ENCODE assay signal across 8 mouse cellular contexts in the genomic region with DNA sequence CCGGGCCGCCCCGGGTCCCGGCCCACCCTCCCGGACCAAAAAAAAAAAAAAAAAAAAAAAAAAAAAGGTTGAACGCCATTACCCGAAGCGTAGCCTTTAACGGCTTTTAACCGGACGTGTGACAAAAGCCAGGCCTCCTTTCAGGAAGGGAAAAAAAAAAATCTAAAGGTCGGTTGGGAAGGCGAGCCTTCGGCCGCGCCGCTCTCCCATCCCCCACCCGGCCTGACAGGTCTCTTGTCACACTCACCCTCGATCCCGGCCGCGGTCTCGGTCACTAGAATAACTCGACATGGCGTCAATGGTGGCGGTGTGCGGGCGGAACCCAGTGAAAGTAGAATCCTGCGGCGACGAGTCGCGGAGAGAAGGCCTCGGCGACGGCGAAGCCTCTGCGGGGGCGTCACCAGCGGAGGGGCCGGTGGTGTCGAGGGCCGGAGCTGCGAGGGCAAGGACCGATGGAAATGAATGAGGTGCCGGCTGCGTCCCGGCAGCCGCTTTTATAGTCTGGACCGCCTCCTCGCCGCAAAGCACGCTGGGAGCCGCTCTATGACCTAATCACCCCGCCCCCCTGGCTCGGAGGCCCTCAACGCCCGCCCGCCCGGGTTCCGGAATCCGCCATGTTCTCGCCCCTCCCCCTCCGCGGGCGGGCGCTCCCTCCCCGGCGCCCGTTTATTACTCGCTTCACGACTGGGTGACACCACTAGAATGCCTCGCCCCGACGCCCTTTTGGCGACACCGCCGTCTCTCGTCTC. TPM values are rescaled to one million over a fixed set of nuclear protein-coding genes. Genes with fewer than 3 reads are reported as not detected.
A peak's percentile ranks its signal among the peaks of the same experiment; 100 is the strongest.
DNase-seq lines count a peak whose midpoint lies in the region; ATAC-seq and TF ChIP-seq lines count a peak whose summit lies in the region.

No protein-coding gene starts in this region.

- ATAC-seq in forebrain, embryonic 11.5 days (replicated peaks; ENCODE audit: low FRiP score) = peak; percentile 81
- ATAC-seq in heart, embryonic 16.5 days (replicated peaks; ENCODE audit: extremely low read depth, insufficient read depth, low FRiP score) = peak; percentile 77
- ATAC-seq in liver, embryonic 14.5 days (ENCODE audit: insufficient read depth) = peak; percentile 79
- peak; percentile 79 for ATAC-seq in neural tube, embryonic 12.5 days (ENCODE audit: low FRiP score, low read depth)

- H3K36me3 ChIP-seq in ES-Bruce4 (ENCODE audit: control insufficient read depth, insufficient read depth, low read length, poor library complexity, severe bottlenecking) = peaks cover 45% of the 10 kb centered on the region
- H3K36me3 ChIP-seq in forebrain, embryonic 11.5 days (ENCODE audit: control insufficient read depth, insufficient read depth, low read length) = peaks cover 20% of the 10 kb centered on the region
- peaks cover 30% of the 10 kb centered on the region for H3K36me3 ChIP-seq in heart, embryonic 16.5 days (ENCODE audit: control insufficient read depth, insufficient read depth)
- H3K36me3 ChIP-seq in liver, embryonic 14.5 days (replicated peaks; ENCODE audit: control insufficient read depth, insufficient read depth, low read depth) = peaks cover 47% of the 10 kb centered on the region
- peaks cover 41% of the 10 kb centered on the region for H3K36me3 ChIP-seq in neural tube, embryonic 12.5 days

- H3K9ac ChIP-seq in ES-Bruce4 (ENCODE audit: low read depth, poor library complexity, severe bottlenecking) = peak overlapping the region; percentile 99
- peak overlapping the region; percentile 100 for H3K9ac ChIP-seq in forebrain, embryonic 11.5 days (ENCODE audit: low read length)
- peak overlapping the region; percentile 99 for H3K9ac ChIP-seq in heart, embryonic 16.5 days (ENCODE audit: low read length)
- H3K9ac ChIP-seq in liver, embryonic 14.5 days (replicated peaks) = peak overlapping the region; percentile 100
- H3K9ac ChIP-seq in neural tube, embryonic 12.5 days = peak overlapping the region; percentile 99

- WGBS in forebrain, embryonic 11.5 days = under 1% methylated on average over 69 of the region's 79 CpGs
- under 1% methylated on average over 74 of the region's 79 CpGs for WGBS in heart, embryonic 16.5 days
- under 1% methylated on average over 78 of the region's 79 CpGs for WGBS in liver, embryonic 14.5 days (ENCODE audit: insufficient replicate concordance)
- WGBS in neural tube, embryonic 12.5 days = under 1% methylated on average over 79 of the region's 79 CpGs

- no peaks in the 10 kb centered on the region for H3K27me3 ChIP-seq in ES-Bruce4 (ENCODE audit: control insufficient read depth, insufficient read depth, low read length, poor library complexity, severe bottlenecking)
- H3K27me3 ChIP-seq in forebrain, embryonic 11.5 days (ENCODE audit: control insufficient read depth, insufficient read depth, low read length) = no peaks in the 10 kb centered on the region
- H3K27me3 ChIP-seq in heart, embryonic 16.5 days (ENCODE audit: control insufficient read depth, insufficient read depth, low read length) = no peaks in the 10 kb centered on the region
- no peaks in the 10 kb centered on the region for H3K27me3 ChIP-seq in liver, embryonic 14.5 days (ENCODE audit: control insufficient read depth, insufficient read depth, low read length)
- no peaks in the 10 kb centered on the region for H3K27me3 ChIP-seq in neural tube, embryonic 12.5 days (replicated peaks)

- H3K4me2 ChIP-seq in forebrain, embryonic 11.5 days (ENCODE audit: low read depth, low read length, severe bottlenecking) = peak overlapping the region; percentile 82
- H3K4me2 ChIP-seq in heart, embryonic 16.5 days (ENCODE audit: low read depth, low read length) = peak overlapping the region; percentile 53
- H3K4me2 ChIP-seq in liver, embryonic 14.5 days (ENCODE audit: low read depth) = peak overlapping the region; percentile 89
- H3K4me2 ChIP-seq in neural tube, embryonic 12.5 days (replicated peaks) = peak overlapping the region; percentile 75

- no peaks in the 10 kb centered on the region for H3K4me1 ChIP-seq in ES-Bruce4 (ENCODE audit: control insufficient read depth, insufficient read depth, low read length)
- H3K4me1 ChIP-seq in forebrain, embryonic 11.5 days (replicated peaks; ENCODE audit: control insufficient read depth, insufficient read depth, low read length) = no peaks in the 10 kb centered on the region
- peaks cover 23% of the 10 kb centered on the region for H3K4me1 ChIP-seq in heart, embryonic 16.5 days (ENCODE audit: control insufficient read depth, insufficient read depth, low read length)
- peaks cover 2% of the 10 kb centered on the region in 2 experiments; a peak in 2 of 4 replicates for H3K4me1 ChIP-seq in liver, embryonic 14.5 days (replicated peaks; ENCODE audit: control insufficient read depth in 2 of 2, insufficient read depth in 2 of 2, low read length in 1 of 2)
- H3K4me1 ChIP-seq in neural tube, embryonic 12.5 days = peaks cover 11% of the 10 kb centered on the region

- no peaks in the 10 kb centered on the region for H3K9me3 ChIP-seq in ES-Bruce4 (replicated peaks; ENCODE audit: control insufficient read depth, insufficient read depth, low read length, poor library complexity, severe bottlenecking)
- no peaks in the 10 kb centered on the region for H3K9me3 ChIP-seq in forebrain, embryonic 11.5 days (ENCODE audit: control insufficient read depth, low read length)
- H3K9me3 ChIP-seq in heart, embryonic 16.5 days (replicated peaks; ENCODE audit: control insufficient read depth, low read length) = no peaks in the 10 kb centered on the region
- no peaks in the 10 kb centered on the region for H3K9me3 ChIP-seq in liver, embryonic 14.5 days (ENCODE audit: control insufficient read depth, low read length)
- no peaks in the 10 kb centered on the region for H3K9me3 ChIP-seq in neural tube, embryonic 12.5 days

- H3K4me3 ChIP-seq in ES-Bruce4 (ENCODE audit: low read depth, low read length) = peak overlapping the region; percentile 100
- peak overlapping the region; percentile 97 for H3K4me3 ChIP-seq in forebrain, embryonic 11.5 days (ENCODE audit: low read depth, low read length)
- H3K4me3 ChIP-seq in heart, embryonic 16.5 days (ENCODE audit: low read length) = peak overlapping the region; percentile 93
- H3K4me3 ChIP-seq in liver, embryonic 14.5 days (ENCODE audit: insufficient read depth in 1 of 2, low read depth in 2 of 2, low read length in 2 of 2) = peak overlapping the region; percentile 87 to 96
- peak overlapping the region; percentile 91 for H3K4me3 ChIP-seq in neural tube, embryonic 12.5 days

- H3K27ac ChIP-seq in ES-Bruce4 (ENCODE audit: insufficient read depth, low read length) = peak overlapping the region; percentile 79
- peak overlapping the region; percentile 98 for H3K27ac ChIP-seq in forebrain, embryonic 11.5 days (ENCODE audit: low read depth, low read length)
- H3K27ac ChIP-seq in heart, embryonic 16.5 days (ENCODE audit: low read length) = peak overlapping the region; percentile 100
- H3K27ac ChIP-seq in liver, embryonic 14.5 days = peak overlapping the region; percentile 95
- H3K27ac ChIP-seq in neural tube, embryonic 12.5 days = peak overlapping the region; percentile 97

- no peak for TF ChIP-seq EP300 in ES-Bruce4 (IDR thresholded peaks at IDR 0.05; ENCODE audit: insufficient read depth, low read depth, low read length)
- peak; percentile 57; the same call in 1 of the 2 replicates for TF ChIP-seq EP300 in liver, embryonic 14.5 days (IDR thresholded peaks at IDR 0.05; ENCODE audit: low read depth)

- TF ChIP-seq POLR2A in ES-Bruce4 (IDR thresholded peaks at IDR 0.05; ENCODE audit: insufficient read depth, low read length) = peak; percentile 96

- peak; percentile 89 for DNase-seq in c-Kit-positive CD71-positive TER-119-negative erythroid progenitor cells, embryonic 14.5 days (ENCODE audit: low read depth)
- peak; percentile 100 for DNase-seq in forebrain, embryonic 11.5 days (ENCODE audit: low spot score)
- DNase-seq in kidney, postnatal 36 days = peak; percentile 98 to 100
- DNase-seq in liver, embryonic 14.5 days (ENCODE audit: low read depth in 3 of 3, low spot score in 3 of 3) = peak; percentile 92 to 94 (median 94)
- DNase-seq in telencephalon, adult 2 months (ENCODE audit: low read depth, low spot score) = peak; percentile 90

- TF ChIP-seq CTCF in ES-Bruce4 (IDR thresholded peaks at IDR 0.05; ENCODE audit: low read depth, low read length) = no peak
- no peak for TF ChIP-seq CTCF in liver, embryonic 14.5 days (IDR thresholded peaks at IDR 0.05; ENCODE audit: low read depth)

RNA-seq across cellular contexts. Expression of a gene that starts 0.8 kb away (rescaled TPM):
- polyA plus RNA-seq in ES-Bruce4 (2011; ENCODE audit: insufficient read depth, insufficient read length, low read depth, missing spikeins) = 910 and 946 TPM in 2 replicates
- polyA plus RNA-seq in forebrain, embryonic 11.5 days (2014; fragmentation: Nextera tagmentation; extraction: Ambion mirVana) = 508 and 538 TPM in 2 replicates
- polyA plus RNA-seq in heart, embryonic 16.5 days (2015; fragmentation: Nextera tagmentation; extraction: Ambion mirVana) = 213 and 237 TPM in 2 replicates
- polyA plus RNA-seq in liver, embryonic 14.5 days (2012; rRNA removed) = 87.2 and 138 TPM in 2 replicates
- 122 and 130 TPM in 2 replicates for polyA plus RNA-seq in liver, embryonic 14.5 days (2014; fragmentation: Nextera tagmentation; extraction: Ambion mirVana)
- polyA plus RNA-seq in neural tube, embryonic 12.5 days (2016; fragmentation: Nextera tagmentation; extraction: Ambion mirVana) = 437 and 465 TPM in 2 replicates

RNA-seq across cellular contexts. Expression of a gene that starts 0.9 kb away (rescaled TPM):
- 29.5 and 30.6 TPM in 2 replicates for polyA plus RNA-seq in ES-Bruce4 (2011; ENCODE audit: insufficient read depth, insufficient read length, low read depth, missing spikeins)
- 20.8 and 23.0 TPM in 2 replicates for polyA plus RNA-seq in forebrain, embryonic 11.5 days (2014; fragmentation: Nextera tagmentation; extraction: Ambion mirVana)
- 14.2 and 15.1 TPM in 2 replicates for polyA plus RNA-seq in heart, embryonic 16.5 days (2015; fragmentation: Nextera tagmentation; extraction: Ambion mirVana)
- polyA plus RNA-seq in liver, embryonic 14.5 days (2012; rRNA removed) = 4.0 and 9.9 TPM in 2 replicates
- polyA plus RNA-seq in liver, embryonic 14.5 days (2014; fragmentation: Nextera tagmentation; extraction: Ambion mirVana) = 6.1 and 6.6 TPM in 2 replicates
- 21.5 and 25.2 TPM in 2 replicates for polyA plus RNA-seq in neural tube, embryonic 12.5 days (2016; fragmentation: Nextera tagmentation; extraction: Ambion mirVana)

RNA-seq across cellular contexts. Expression of a gene that starts 8.9 kb away (rescaled TPM):
- polyA plus RNA-seq in ES-Bruce4 (2011; ENCODE audit: insufficient read depth, insufficient read length, low read depth, missing spikeins) = 11.9 and 12.3 TPM in 2 replicates
- polyA plus RNA-seq in forebrain, embryonic 11.5 days (2014; fragmentation: Nextera tagmentation; extraction: Ambion mirVana) = 8.9 and 9.1 TPM in 2 replicates
- polyA plus RNA-seq in heart, embryonic 16.5 days (2015; fragmentation: Nextera tagmentation; extraction: Ambion mirVana) = 6.4 and 7.8 TPM in 2 replicates
- polyA plus RNA-seq in liver, embryonic 14.5 days (2012; rRNA removed) = 2.7 and 3.8 TPM in 2 replicates
- 4.4 and 5.0 TPM in 2 replicates for polyA plus RNA-seq in liver, embryonic 14.5 days (2014; fragmentation: Nextera tagmentation; extraction: Ambion mirVana)
- 9.3 and 10.8 TPM in 2 replicates for polyA plus RNA-seq in neural tube, embryonic 12.5 days (2016; fragmentation: Nextera tagmentation; extraction: Ambion mirVana)

RNA-seq across cellular contexts. Expression of a gene that starts 37.2 kb away (rescaled TPM):
- polyA plus RNA-seq in ES-Bruce4 (2011; ENCODE audit: insufficient read depth, insufficient read length, low read depth, missing spikeins) = 0.40 and 1.2 TPM in 2 replicates
- polyA plus RNA-seq in forebrain, embryonic 11.5 days (2014; fragmentation: Nextera tagmentation; extraction: Ambion mirVana) = 0.63 and 1.3 TPM in 2 replicates
- 1.8 and 2.2 TPM in 2 replicates for polyA plus RNA-seq in heart, embryonic 16.5 days (2015; fragmentation: Nextera tagmentation; extraction: Ambion mirVana)
- polyA plus RNA-seq in liver, embryonic 14.5 days (2012; rRNA removed) = 1.00 and 2.2 TPM in 2 replicates
- polyA plus RNA-seq in liver, embryonic 14.5 days (2014; fragmentation: Nextera tagmentation; extraction: Ambion mirVana) = 2.2 and 3.0 TPM in 2 replicates
- polyA plus RNA-seq in neural tube, embryonic 12.5 days (2016; fragmentation: Nextera tagmentation; extraction: Ambion mirVana) = 0.89 and 1.4 TPM in 2 replicates

RNA-seq across cellular contexts. Expression of a gene that starts 37.8 kb away (rescaled TPM):
- 21.6 and 24.3 TPM in 2 replicates for polyA plus RNA-seq in ES-Bruce4 (2011; ENCODE audit: insufficient read depth, insufficient read length, low read depth, missing spikeins)
- polyA plus RNA-seq in forebrain, embryonic 11.5 days (2014; fragmentation: Nextera tagmentation; extraction: Ambion mirVana) = 15.4 and 18.8 TPM in 2 replicates
- 80.4 and 87.7 TPM in 2 replicates for polyA plus RNA-seq in heart, embryonic 16.5 days (2015; fragmentation: Nextera tagmentation; extraction: Ambion mirVana)
- polyA plus RNA-seq in liver, embryonic 14.5 days (2012; rRNA removed) = 4.6 and 6.3 TPM in 2 replicates
- polyA plus RNA-seq in liver, embryonic 14.5 days (2014; fragmentation: Nextera tagmentation; extraction: Ambion mirVana) = 5.5 and 6.1 TPM in 2 replicates
- 22.5 and 25.5 TPM in 2 replicates for polyA plus RNA-seq in neural tube, embryonic 12.5 days (2016; fragmentation: Nextera tagmentation; extraction: Ambion mirVana)

Comparison
In these comparisons a context has a peak if more than half of its experiments do, and no peak if none do; other contexts are left out.
1. Peak in every context shown above with its lines: DNase-seq, ATAC-seq, H3K4me3 ChIP-seq and H3K27ac ChIP-seq.